Mouse (Mus musculus) spleen, postnatal 10 days (tissue): ENCODE data around the gene Bad.

Experiments
- DNase-seq, 2 experiments: peaks; one replicate each; pipeline ENCODE4 v3.0.0; 2021 to 2022; ENCODE audit warnings: low spot score in 2 of 2

Gene Bad

DNA sequence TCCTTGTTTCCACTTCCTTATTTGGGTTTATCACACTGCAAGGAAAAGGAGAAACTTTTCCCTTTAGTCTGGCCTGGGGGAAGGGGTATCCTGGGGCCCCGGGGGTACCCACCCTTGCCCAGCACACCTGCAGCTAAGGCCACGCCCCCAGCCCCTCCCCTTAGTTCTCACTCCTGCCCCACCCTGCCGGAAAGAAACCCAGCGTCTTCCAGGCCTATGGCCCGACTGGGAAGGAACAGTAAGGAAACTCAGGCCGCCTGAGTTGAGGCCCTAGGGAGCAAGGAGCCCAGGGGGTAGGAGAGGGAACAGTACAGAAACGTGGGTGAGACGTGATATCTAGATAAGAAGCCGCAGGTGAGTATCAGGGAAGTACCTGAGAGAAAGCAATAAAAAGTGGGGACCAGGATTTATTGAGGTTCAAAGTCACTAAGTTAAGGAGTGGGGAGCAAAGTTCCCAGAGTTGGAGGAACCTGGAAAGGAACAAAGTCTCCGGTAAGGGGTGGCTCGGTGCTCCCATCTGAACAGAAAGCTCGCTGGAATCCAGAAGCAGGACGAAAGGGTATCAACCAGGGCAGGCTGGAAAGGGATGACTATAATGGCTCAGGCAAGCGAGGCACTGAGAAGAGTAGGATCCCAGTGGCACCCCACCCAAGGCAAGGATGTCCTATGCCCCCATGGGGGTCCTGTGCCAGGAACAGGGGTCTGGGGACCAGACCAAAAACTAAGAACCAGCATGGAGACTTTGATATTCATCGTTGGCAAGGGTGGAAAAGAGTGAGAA, 27.0 kb downstream of the Bad start:
- no peak for DNase-seq

GRCm38 (mm10) chr19:6969291-6969664, 27.6 kb downstream of the Bad start:
- DNase-seq, result no peak

- peak; percentile 70 to 82 for DNase-seq
Observed at GRCm38 (mm10) chr19:6969665-6970381, 28.2 kb downstream of the Bad start.

- DNase-seq, result no peak
Observed at GRCm38 (mm10) chr19:6970460-6971085, 28.9 kb downstream of the Bad start.

GRCm38 (mm10) chr19:6971644-6972043, 30.0 kb downstream of the Bad start:
- DNase-seq, result no peak

- no peak for DNase-seq
Observed at GRCm38 (mm10) chr19:6972247-6972917, 30.7 kb downstream of the Bad start.

DNA sequence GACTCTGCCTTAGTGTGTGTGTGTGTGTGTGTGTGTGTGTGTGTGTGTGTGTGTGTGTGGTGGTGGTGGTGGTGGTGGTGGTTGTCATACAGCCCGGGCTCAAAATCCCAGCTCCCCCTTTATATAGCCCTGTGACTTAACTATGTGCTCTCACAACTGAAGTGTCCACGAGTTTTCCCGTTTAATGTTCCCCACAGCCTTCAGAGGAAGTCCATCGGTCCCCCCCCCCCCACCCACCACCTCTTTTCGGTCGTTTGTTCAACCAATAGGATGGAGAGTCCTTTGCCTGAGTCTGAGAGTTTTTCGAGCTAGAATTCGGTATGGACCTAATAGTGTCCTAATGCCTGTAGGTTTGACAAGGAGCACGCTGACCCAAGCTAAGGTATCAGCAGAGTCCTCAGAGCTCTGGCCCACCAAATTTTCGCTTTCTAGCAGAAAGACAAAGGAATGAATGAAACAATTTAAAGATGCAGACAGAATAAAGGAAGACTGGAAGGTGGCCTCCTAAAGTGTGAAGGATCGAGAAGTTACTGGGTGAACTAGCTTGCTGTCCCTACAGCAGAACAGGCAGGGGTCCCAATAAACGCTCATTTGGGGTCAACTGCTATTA, 32.0 kb downstream of the Bad start:
- no peak for DNase-seq

DNA sequence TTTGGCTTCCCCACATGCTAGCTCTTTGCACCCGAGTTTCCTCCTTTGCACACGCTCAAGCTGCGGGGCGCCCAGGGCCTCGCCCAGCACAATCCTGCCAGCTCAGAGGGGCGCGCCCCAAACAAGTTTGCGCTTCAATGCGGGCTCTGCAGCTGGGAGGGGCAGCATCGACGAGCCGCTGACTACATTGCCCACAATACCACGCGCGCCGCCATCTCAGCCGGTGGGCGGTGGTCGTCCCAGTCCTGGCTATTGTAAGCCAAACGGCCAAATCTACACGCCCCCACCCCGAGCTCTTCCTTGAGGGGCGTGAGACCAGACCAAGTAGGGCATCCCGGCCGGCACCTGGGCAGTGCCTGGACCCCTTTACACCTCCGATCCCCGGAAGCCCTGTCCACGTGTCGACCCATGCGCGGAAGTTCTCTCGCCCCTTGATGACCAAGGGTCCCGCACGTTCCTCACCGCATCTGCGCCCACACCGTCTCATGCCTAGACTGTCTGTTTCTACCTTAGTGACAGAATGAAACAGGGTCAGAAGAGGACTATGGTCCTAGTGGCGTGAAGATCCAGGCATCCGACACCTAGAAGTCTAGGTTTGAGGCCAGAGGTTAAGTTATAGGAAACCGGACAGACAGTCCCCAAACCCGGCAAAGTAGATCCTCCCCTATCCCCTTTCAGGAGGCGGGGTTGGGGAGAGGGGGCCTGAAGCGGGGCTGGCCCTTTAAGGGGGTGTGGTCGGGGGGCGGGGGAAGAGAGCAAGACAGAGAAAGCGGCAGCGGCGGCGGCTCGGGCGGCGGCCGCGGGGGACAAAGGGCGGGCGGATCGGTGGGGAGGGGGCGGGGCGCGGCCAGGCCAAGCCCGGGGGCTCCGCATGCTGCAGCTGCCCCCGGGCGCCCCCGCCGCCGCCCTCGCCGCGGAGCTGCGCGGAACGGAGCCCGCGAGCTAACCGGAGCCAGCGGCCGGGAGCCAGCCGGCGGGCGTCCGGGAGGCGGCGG, 32.8 kb downstream of the Bad start, which contains the start of gene Ppp1r14b:
Gene Ppp1r14b, plus strand, starts transcription at position 758 of the 995 bp plus-strand sequence.
- DNase-seq, result peak; percentile 73 to 86

- DNase-seq, result peak; percentile 58 to 73
Observed at GRCm38 (mm10) chr19:6975537-6976521, 34.2 kb downstream of the Bad start, which contains the start of gene Plcb3. TSS of gene Plcb3 (minus strand) at chr19:6976470.

- DNase-seq, result no peak
Observed at GRCm38 (mm10) chr19:6977759-6978638, 36.3 kb downstream of the Bad start.

GRCm38 (mm10) chr19:6978639-6978974, 36.9 kb downstream of the Bad start:
- DNase-seq, result no peak

DNA sequence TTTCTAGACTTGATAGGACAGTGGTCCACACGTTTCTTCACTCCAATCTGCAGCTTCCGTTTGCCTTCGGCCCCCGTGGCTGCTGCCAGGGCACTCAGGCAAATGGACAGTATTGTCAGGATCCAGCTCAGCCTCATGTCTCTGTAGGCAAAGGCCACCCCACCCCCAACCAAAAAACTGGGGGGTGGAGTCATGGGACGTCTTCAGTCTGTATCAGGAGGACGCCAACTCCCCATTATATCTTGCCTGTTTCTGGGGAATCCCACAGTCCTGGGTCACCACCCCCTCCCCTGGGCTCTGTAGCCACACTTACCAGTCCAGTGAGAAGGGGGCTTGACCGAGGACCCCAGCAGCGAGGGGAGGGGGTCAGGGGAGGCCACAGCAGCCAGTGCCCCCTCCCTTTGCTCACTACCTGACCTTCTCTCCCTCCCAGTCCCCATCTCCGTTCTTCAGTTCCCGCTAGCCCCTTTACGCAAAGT, 37.4 kb downstream of the Bad start:
- no peak for DNase-seq

DNA sequence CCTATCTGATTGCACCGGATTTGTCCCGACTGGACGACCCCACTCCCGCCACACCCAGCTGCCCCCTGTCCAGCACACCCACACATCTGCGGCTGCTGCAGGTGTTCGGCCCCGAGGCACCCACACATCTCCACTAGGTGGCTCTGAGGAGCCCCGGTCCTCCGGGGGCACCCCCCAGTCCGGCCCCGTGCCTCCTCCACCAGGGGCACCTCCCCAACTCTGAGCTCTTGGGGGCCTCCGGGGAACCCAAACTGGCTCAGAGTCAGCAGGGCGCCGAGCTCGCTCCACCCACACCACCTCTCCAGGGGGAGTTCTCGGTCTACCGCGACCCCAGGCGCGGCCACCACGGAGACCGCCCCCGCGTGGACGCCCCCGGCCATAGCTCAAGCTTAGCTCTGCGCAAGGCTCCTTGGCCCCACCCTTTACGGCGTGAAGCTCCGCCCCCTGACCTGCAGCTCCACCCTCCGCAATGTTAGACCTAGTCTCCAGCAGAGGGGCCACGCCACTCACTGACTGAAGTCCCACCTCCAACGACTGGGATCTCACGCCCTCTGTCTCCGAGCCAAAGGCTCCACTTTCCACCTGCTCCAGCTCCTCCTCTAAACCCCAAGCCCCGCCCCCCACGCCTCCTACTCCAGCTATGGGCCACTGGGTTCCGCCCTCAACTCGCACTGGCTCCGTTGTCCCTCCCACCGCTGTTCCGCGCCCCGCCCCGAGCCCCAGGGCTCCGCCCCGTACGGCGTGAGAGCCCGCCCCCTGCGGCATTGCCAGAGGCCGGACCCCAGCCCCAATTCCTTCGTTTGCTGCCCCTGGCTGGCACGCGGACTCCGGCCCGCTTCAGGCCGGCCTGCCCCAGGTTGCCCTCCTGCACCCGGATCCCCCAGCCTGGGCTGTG, 38.1 kb downstream of the Bad start:
- peak; percentile 99 to 100 for DNase-seq

GRCm38 (mm10) chr19:6980381-6981093, 38.9 kb downstream of the Bad start, which contains the start of gene Fkbp2:
TSS of gene Fkbp2 (minus strand) at chr19:6980501.
- peak in 1 of 2 experiments; percentile 99 for DNase-seq

DNA sequence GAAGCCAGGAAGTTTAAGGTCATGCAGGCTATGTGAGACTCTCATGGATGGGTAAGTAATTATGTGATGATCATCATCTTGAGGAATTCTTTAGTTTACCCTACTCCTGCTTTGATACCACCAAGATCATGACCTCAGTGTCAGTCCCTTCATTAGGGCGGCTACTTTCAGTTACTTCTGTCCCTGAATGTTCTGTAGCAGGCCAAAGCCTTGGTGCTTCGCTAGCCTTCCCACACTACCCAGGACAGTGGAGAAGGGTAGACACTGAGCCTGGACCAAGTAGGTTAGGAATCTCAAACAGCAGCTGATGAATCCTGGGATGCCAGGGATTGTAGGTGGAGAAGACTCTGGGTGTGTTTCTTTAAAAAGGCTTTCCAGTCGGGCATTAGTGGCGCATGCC, 39.8 kb downstream of the Bad start:
- DNase-seq, result no peak

DNA sequence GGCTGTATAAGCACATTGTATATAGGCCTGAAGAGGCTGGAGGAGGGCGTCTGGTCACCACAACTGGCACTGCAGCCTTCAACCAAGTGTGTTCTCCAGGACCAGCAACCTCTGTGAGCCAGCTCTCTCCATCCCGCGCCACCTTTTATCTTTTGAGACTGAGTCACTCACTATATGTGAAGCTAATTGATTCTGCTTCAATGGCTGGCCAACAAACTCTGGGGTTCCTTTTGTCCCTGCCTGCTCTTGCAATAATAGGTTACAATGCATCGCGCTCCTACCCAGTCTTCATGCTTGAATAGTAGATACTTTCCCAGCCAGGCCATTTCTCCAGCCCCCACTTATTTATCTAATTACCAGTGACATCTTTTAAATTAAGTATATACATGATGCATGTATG, 42.0 kb downstream of the Bad start:
- no peak for DNase-seq
